Mouse (Mus musculus): ENCODE measurements around the gene Tmem203. TPM values are rescaled to one million over a fixed set of nuclear protein-coding genes. Genes with fewer than 3 reads are reported as not detected.

The Tmem203 gene
- total RNA-seq, 1 experiment = 20.2 TPM

DNA sequence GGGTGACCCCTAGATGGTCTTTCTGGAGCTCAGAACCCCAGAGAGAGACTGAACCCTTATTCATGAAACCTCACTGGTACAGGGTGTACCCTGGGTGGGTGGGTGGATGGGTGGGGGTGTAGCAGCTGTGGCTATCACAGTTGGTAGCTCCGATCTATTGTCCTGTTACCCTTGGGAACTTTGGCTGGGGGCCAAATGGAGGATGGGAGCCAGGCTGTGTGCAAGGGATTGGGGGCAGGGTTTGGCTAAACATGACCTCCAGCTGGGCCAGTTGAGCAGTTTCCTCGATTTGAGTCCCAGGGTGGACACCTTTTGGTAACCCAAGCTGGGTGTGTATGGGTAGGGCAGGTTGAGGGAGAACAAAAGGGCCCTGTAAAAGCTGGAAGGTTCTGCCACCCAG lies 11.5 kb downstream of the Tmem203 start:
- in situ Hi-C loops (cut with MboI; ENCODE audit: low sequenced_read_pairs in 2 of 2, unreplicated experiment in 2 of 2) = no loop called here
- Histone ChIP-seq H3K36me3 (ENCODE audit: control insufficient read depth, insufficient read depth, low read length, poor library complexity, severe bottlenecking) (peaks cover 15% of the 10 kb centered on the region), H3K4me1 (ENCODE audit: control insufficient read depth in 2 of 2, insufficient read depth in 2 of 2, low read length in 2 of 2, poor library complexity in 1 of 2) (peaks cover 0 to 14% of the 10 kb centered on the region in 2 experiments; a peak in 2 of 4 replicates), H3K27ac (ENCODE audit: insufficient read depth, low read depth, low read length, poor library complexity, severe bottlenecking) (no peak overlapping the region), H3K9me3 (ENCODE audit: control insufficient read depth, insufficient read depth, low read depth, low read length) (no peaks in the 10 kb centered on the region), H3K4me3 (ENCODE audit: insufficient read depth in 1 of 2, low read depth in 1 of 2, low read length in 2 of 2, poor library complexity in 1 of 2, severe bottlenecking in 1 of 2) (no peak overlapping the region; a peak in 1 of 4 replicates), H3K9ac (ENCODE audit: insufficient read depth, low read depth, low read length, poor library complexity, severe bottlenecking) (no peak overlapping the region)
- TF ChIP-seq HCFC1 (IDR thresholded peaks at IDR 0.05; ENCODE audit: borderline replicate concordance, insufficient read depth, low read length) (no peak), ZC3H11A (IDR thresholded peaks at IDR 0.05; ENCODE audit: borderline replicate concordance, low read depth, low read length) (no peak), ZNF384 (IDR thresholded peaks at IDR 0.05; ENCODE audit: low read depth, low read length) (no peak), CHD2 (IDR thresholded peaks at IDR 0.05; ENCODE audit: low read depth, low read length) (no peak), MAFK (IDR thresholded peaks at IDR 0.05; ENCODE audit: insufficient read depth, low read depth, low read length) (no peak)
- no peak for DNase-seq (ENCODE audit: low read depth, low spot score)

DNA sequence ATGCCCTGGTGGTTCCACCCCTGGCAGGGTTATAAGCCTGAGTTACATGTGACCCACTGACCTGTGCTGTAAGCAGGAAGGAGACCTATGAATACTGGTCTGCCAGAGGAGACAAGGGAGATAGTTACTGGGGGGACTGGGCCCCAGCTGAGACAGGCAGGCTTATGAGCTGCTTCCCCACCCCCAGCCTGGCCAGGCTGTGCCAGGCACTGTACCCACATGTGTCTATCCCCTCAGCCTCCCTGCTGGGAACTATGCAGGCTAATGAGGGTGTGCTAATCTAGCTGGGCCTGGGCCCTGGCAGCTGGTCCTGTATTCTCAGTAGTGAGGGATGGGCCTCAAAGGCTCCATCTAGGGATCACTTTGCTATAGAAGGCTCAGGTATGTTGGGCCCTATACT lies 12.0 kb downstream of the Tmem203 start:
- no peak for DNase-seq (ENCODE audit: low read depth, low spot score)
- H3K4me1 ChIP-seq (ENCODE audit: control insufficient read depth in 2 of 2, insufficient read depth in 2 of 2, low read length in 2 of 2, poor library complexity in 1 of 2) = peaks cover 0 to 14% of the 10 kb centered on the region in 2 experiments; a peak in 2 of 4 replicates
- no peak for TF ChIP-seq MAFK (IDR thresholded peaks at IDR 0.05; ENCODE audit: insufficient read depth, low read depth, low read length)
- no peak for TF ChIP-seq ZNF384 (IDR thresholded peaks at IDR 0.05; ENCODE audit: low read depth, low read length)
- TF ChIP-seq CHD2 (IDR thresholded peaks at IDR 0.05; ENCODE audit: low read depth, low read length) = no peak
- TF ChIP-seq ZC3H11A (IDR thresholded peaks at IDR 0.05; ENCODE audit: borderline replicate concordance, low read depth, low read length) = no peak
- TF ChIP-seq HCFC1 (IDR thresholded peaks at IDR 0.05; ENCODE audit: borderline replicate concordance, insufficient read depth, low read length) = no peak
- H3K4me3 ChIP-seq (ENCODE audit: insufficient read depth in 1 of 2, low read depth in 1 of 2, low read length in 2 of 2, poor library complexity in 1 of 2, severe bottlenecking in 1 of 2) = no peak overlapping the region
- peaks cover 15% of the 10 kb centered on the region for H3K36me3 ChIP-seq (ENCODE audit: control insufficient read depth, insufficient read depth, low read length, poor library complexity, severe bottlenecking)
- H3K9ac ChIP-seq (ENCODE audit: insufficient read depth, low read depth, low read length, poor library complexity, severe bottlenecking) = 0 out of 2 replicates have a peak overlapping the region, but pooled peaks have one; percentile 6
- in situ Hi-C loops (cut with MboI; ENCODE audit: low sequenced_read_pairs in 2 of 2, unreplicated experiment in 2 of 2) = no loop called here
- no peaks in the 10 kb centered on the region for H3K9me3 ChIP-seq (ENCODE audit: control insufficient read depth, insufficient read depth, low read depth, low read length)
- H3K27ac ChIP-seq (ENCODE audit: insufficient read depth, low read depth, low read length, poor library complexity, severe bottlenecking) = no peak overlapping the region

DNA sequence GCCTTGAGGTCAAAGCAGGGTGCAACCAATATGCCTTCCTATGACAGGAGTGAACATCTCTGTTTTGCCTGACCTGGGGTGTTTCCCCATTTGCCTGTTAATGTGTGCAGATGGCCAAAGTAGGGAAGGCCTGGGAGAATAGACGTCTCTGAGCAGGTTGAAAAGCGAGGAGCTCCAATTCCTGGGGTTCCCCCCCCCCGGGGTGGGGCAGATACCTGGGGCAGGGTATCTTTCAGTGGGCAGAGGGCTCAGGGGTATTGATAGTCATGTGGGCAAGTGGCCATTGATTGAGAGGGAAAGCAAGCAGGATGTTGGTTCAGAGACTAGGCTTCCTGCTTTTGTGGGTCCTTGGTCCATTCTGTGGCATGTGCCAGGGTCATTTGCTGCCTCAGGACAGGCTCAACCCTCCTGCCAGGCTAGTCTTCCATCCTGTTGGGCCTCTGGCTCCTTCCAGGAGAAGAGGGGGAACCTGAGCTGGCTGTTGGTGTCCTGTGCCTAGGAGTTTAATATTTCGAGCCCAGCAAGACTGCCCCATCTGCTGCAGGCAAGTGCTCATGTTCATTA lies 12.6 kb downstream of the Tmem203 start:
- peaks cover 15% of the 10 kb centered on the region for H3K36me3 ChIP-seq (ENCODE audit: control insufficient read depth, insufficient read depth, low read length, poor library complexity, severe bottlenecking)
- no peak for DNase-seq (ENCODE audit: low read depth, low spot score)
- in situ Hi-C loops (cut with MboI; ENCODE audit: low sequenced_read_pairs in 2 of 2, unreplicated experiment in 2 of 2) = no loop called here
- peaks cover 0 to 14% of the 10 kb centered on the region in 2 experiments; a peak in 2 of 4 replicates for H3K4me1 ChIP-seq (ENCODE audit: control insufficient read depth in 2 of 2, insufficient read depth in 2 of 2, low read length in 2 of 2, poor library complexity in 1 of 2)
- H3K9ac ChIP-seq (ENCODE audit: insufficient read depth, low read depth, low read length, poor library complexity, severe bottlenecking) = no peak overlapping the region
- no peak for TF ChIP-seq ZNF384 (IDR thresholded peaks at IDR 0.05; ENCODE audit: low read depth, low read length)
- TF ChIP-seq CHD2 (IDR thresholded peaks at IDR 0.05; ENCODE audit: low read depth, low read length) = no peak
- no peak for TF ChIP-seq HCFC1 (IDR thresholded peaks at IDR 0.05; ENCODE audit: borderline replicate concordance, insufficient read depth, low read length)
- no peak for TF ChIP-seq MAFK (IDR thresholded peaks at IDR 0.05; ENCODE audit: insufficient read depth, low read depth, low read length)
- no peak for TF ChIP-seq ZC3H11A (IDR thresholded peaks at IDR 0.05; ENCODE audit: borderline replicate concordance, low read depth, low read length)
- H3K9me3 ChIP-seq (ENCODE audit: control insufficient read depth, insufficient read depth, low read depth, low read length) = no peaks in the 10 kb centered on the region
- no peak overlapping the region for H3K4me3 ChIP-seq (ENCODE audit: insufficient read depth in 1 of 2, low read depth in 1 of 2, low read length in 2 of 2, poor library complexity in 1 of 2, severe bottlenecking in 1 of 2)
- no peak overlapping the region for H3K27ac ChIP-seq (ENCODE audit: insufficient read depth, low read depth, low read length, poor library complexity, severe bottlenecking)

DNA sequence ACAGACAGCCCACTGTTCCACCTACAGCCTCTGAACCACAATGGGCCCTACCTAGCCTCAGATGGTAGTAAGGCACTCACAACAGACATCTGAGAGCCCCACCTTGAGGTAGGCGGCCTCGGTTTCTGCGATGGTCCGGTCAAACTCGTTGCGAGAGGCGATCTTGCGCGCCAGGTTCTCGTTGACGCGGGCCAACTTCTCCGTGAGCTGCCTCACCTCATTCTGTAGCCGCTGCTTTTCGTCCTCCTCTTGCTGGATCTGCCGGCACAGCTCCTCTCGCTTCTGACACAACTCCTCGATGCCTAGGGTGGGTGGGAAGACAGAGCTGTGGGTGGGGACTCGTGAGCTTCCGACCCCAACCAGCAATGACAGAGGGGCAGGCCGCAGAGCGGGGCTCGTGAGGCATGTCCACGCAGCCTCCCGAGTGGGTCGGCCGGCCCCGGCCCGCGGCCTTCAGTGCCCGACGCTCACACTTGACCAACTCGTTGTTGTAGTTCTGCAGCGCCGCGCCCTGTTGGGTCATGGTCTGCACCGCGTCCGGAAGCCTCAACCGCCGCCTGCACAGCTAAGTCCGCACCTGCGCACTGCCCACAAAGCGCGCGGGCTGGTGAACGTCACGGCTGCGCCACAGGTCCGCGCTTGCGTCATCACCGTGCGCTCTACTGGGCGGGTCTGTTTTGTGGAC lies 16.7 kb downstream of the Tmem203 start, which contains the start of the genes Ssna1 and Anapc2:
TSS of gene Ssna1 (minus strand) at position 612 of the 685 bp plus-strand sequence.
TSS of gene Anapc2 (plus strand) at position 652 of the 685 bp plus-strand sequence.
- Histone ChIP-seq H3K4me1 (ENCODE audit: control insufficient read depth in 2 of 2, insufficient read depth in 2 of 2, low read length in 2 of 2, poor library complexity in 1 of 2) (peaks cover 0 to 5% of the 10 kb centered on the region in 2 experiments; a peak in 2 of 4 replicates), H3K4me3 (ENCODE audit: insufficient read depth in 1 of 2, low read depth in 1 of 2, low read length in 2 of 2, poor library complexity in 1 of 2, severe bottlenecking in 1 of 2) (peak within 1 kb of the TSS; percentile 75 to 89), H3K9ac (ENCODE audit: insufficient read depth, low read depth, low read length, poor library complexity, severe bottlenecking) (peak within 1 kb of the TSS; percentile 91), H3K36me3 (ENCODE audit: control insufficient read depth, insufficient read depth, low read length, poor library complexity, severe bottlenecking) (peaks cover 32% of the 10 kb centered on the region), H3K27ac (ENCODE audit: insufficient read depth, low read depth, low read length, poor library complexity, severe bottlenecking) (0 out of 2 replicates have a peak within 1 kb of the TSS, but pooled peaks have one; percentile 17), H3K9me3 (ENCODE audit: control insufficient read depth, insufficient read depth, low read depth, low read length) (no peaks in the 10 kb centered on the region)
- in situ Hi-C loops (cut with MboI; ENCODE audit: low sequenced_read_pairs in 2 of 2, unreplicated experiment in 2 of 2) = no loop called here
- peak; percentile 96 for DNase-seq (ENCODE audit: low read depth, low spot score)
- TF ChIP-seq MAFK (IDR thresholded peaks at IDR 0.05; ENCODE audit: insufficient read depth, low read depth, low read length) = no peak
- TF ChIP-seq ZC3H11A (IDR thresholded peaks at IDR 0.05; ENCODE audit: borderline replicate concordance, low read depth, low read length) = no peak
- TF ChIP-seq CHD2 (IDR thresholded peaks at IDR 0.05; ENCODE audit: low read depth, low read length) = no peak
- TF ChIP-seq ZNF384 (IDR thresholded peaks at IDR 0.05; ENCODE audit: low read depth, low read length) = no peak
- peak; percentile 78; the same call in 1 of the 2 replicates for TF ChIP-seq HCFC1 (IDR thresholded peaks at IDR 0.05; ENCODE audit: borderline replicate concordance, insufficient read depth, low read length)

Data from ES-E14 (cell line).